Mouse (Mus musculus) megakaryocyte, adult 5-6 weeks (primary cell): ENCODE measurements around the gene Gm11937. TPM values are rescaled to one million over a fixed set of nuclear protein-coding genes. Genes with fewer than 3 reads are reported as not detected.
A peak's percentile ranks its signal among the peaks of the same experiment; 100 is the strongest.

Source experiments
- ATAC-seq: 2 replicates; pipeline ENCODE4 v1.8.0; 2016; ENCODE audit warnings: mild to moderate bottlenecking, inconsistent platforms; ENCODE audit not compliant: poor library complexity, severe bottlenecking
- total RNA-seq, 2 experiments: library from RNA; stranded (forward) in 1 of 2; stranded (reverse) in 1 of 2; fragments of 153-499, 151-499 nt in 1 of 2; fragments of 221-1000, 200-1000 nt in 1 of 2; gene quantifications; 2 replicates each; pipeline versions ENCODE4 v1.2.3 to v1.2.4; 2015 to 2017

Gene Gm11937
- total RNA-seq, 2 experiments from 2014 or later, result not detected

GRCm38 (mm10) chr11:99583245-99583704 is 26.7 kb downstream of the Gm11937 start, which contains the start of gene Krtap1-4:
Gene Krtap1-4, minus strand, starts transcription at chr11:99583654.
- ATAC-seq, result no peak

DNA sequence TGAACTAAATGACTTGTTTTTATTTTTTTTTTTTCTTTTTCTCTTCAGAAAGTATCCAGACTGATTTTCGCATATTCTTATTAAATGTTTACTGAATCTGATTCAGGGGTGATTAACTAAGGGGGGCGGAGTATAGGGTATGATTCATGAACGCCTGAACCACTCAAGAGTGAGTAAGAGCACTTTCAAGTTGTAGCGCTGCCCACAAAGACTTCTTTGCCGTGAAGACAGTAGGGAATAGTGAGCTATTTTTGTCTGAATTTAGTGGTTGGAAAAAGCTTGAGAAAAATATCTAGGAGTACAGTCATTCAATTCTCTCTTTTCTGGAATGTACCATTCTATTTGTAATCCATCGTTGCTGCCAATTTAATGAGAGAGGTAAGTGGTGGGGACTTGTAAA is 28.4 kb downstream of the Gm11937 start:
- no peak for ATAC-seq

DNA sequence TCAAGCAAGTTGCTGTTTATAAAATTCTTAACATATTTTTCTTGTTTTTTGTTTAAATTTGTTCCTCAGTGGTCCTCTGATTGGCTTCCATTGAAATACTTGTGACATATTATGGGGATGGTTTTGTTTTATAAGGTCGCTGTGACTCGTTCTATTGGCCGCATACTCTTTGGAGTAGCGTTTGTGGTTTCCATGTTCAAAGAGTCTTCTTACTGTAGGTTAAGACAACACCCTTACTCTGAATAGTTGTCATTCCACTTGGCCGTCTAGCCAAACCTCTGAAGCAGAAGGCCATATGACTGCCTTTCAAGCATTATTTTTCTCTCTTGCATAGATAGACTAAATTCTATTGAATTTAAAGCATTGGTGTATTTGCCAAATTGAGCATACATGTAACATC is 28.9 kb downstream of the Gm11937 start:
- no peak for ATAC-seq

DNA sequence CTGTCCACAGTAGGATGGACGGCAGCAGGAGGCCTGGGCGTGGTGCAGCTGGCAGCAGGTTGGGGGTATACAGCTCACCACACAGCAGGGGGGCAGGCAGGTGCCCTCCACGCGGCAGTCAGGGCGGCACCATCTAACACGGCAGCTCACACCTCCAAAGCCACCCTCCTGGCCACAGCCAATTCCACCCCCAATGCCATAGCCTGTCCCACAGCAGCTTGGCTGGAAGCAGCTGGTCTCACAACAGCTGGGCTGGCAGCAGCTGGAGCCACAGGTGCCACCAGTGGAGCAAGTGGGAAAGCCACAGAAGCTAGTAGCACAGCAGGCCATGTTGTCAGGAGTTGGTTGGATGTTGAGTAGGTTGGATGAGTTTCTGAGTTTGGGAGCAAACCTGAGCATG is 29.4 kb downstream of the Gm11937 start, which contains the start of gene Krtap1-5:
Krtap1-5 (minus strand) TSS at position 381 of the 400 bp plus-strand sequence.
- no peak for ATAC-seq

DNA sequence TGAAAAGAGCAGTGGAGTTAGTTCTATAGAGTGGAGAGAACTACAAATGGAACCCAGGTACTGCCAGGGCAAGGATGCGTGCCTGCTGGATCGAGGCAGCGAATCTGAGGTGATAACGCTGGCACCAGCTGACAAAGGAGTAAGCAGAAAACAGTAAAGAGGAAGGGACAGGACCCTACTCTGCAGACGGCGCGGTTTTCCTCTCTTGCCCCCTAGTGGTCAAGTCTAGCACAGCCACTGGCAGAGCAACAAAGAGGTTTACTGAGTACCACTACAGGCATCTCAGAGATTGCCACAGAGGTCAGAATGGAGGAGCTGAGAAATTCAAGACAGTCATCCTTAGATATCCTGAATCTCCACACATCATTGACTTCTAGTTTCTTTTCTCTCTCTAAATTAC is 35.9 kb downstream of the Gm11937 start:
- peak; percentile 82 for ATAC-seq

- ATAC-seq, result no peak
These were observed 36.8 kb downstream of the Gm11937 start for GRCm38 (mm10) chr11:99573164-99573563.

GRCm38 (mm10) chr11:99566530-99566929 is 43.5 kb downstream of the Gm11937 start, which contains the start of gene Krtap3-1:
Gene Krtap3-1, minus strand, starts transcription at chr11:99566630.
- ATAC-seq, result no peak

- ATAC-seq, result no peak
These were observed 47.4 kb downstream of the Gm11937 start for GRCm38 (mm10) chr11:99562580-99562979.

Other genes starting within 250 kb of the Gm11937 start
Only the 30 nearest of the 37 such genes appear.
- not detected in 2 replicates for gene Krt12, start 187.9 kb downstream of the Gm11937 start, total RNA-seq (2015)
- not detected in 2 replicates for gene Krt12, start 187.9 kb downstream of the Gm11937 start, total RNA-seq (2017)
- gene Krt20, start 172.0 kb downstream of the Gm11937 start, total RNA-seq (2015), result not detected in 2 replicates
- not detected in 2 replicates for gene Krt20, start 172.0 kb downstream of the Gm11937 start, total RNA-seq (2017)
- gene Krt23, start 117.1 kb downstream of the Gm11937 start, total RNA-seq (2015), result not detected in 2 replicates
- gene Krt23, start 117.1 kb downstream of the Gm11937 start, total RNA-seq (2017), result not detected in 2 replicates
- not detected in 2 replicates for gene Krt39, start 88.9 kb downstream of the Gm11937 start, total RNA-seq (2015)
- gene Krt39, start 88.9 kb downstream of the Gm11937 start, total RNA-seq (2017), result not detected in 2 replicates
- not detected in 2 replicates for gene Krt40, start 67.0 kb downstream of the Gm11937 start, total RNA-seq (2015)
- not detected in 2 replicates for gene Krt40, start 67.0 kb downstream of the Gm11937 start, total RNA-seq (2017)
- gene Krtap3-3, start 59.3 kb downstream of the Gm11937 start, total RNA-seq (2015), result not detected in 2 replicates
- not detected in 2 replicates for gene Krtap3-3, start 59.3 kb downstream of the Gm11937 start, total RNA-seq (2017)
- gene Krtap3-2, start 53.3 kb downstream of the Gm11937 start, total RNA-seq (2015), result not detected in 2 replicates
- gene Krtap3-2, start 53.3 kb downstream of the Gm11937 start, total RNA-seq (2017), result not detected in 2 replicates
- gene Gm11939, start 50.7 kb downstream of the Gm11937 start, total RNA-seq (2015), result not detected in 2 replicates
- not detected in 2 replicates for gene Gm11939, start 50.7 kb downstream of the Gm11937 start, total RNA-seq (2017)
- not detected in 2 replicates for gene Krtap3-1, start 43.6 kb downstream of the Gm11937 start, total RNA-seq (2015)
- gene Krtap3-1, start 43.6 kb downstream of the Gm11937 start, total RNA-seq (2017), result not detected in 2 replicates
- gene Krtap1-5, start 29.2 kb downstream of the Gm11937 start, total RNA-seq (2015), result not detected in 2 replicates
- gene Krtap1-5, start 29.2 kb downstream of the Gm11937 start, total RNA-seq (2017), result not detected in 2 replicates
- gene Krtap1-4, start 26.5 kb downstream of the Gm11937 start, total RNA-seq (2015), result not detected in 2 replicates
- not detected in 2 replicates for gene Krtap1-4, start 26.5 kb downstream of the Gm11937 start, total RNA-seq (2017)
- gene Krtap1-3, start 18.9 kb downstream of the Gm11937 start, total RNA-seq (2015), result not detected in 2 replicates
- gene Krtap1-3, start 18.9 kb downstream of the Gm11937 start, total RNA-seq (2017), result not detected in 2 replicates
- gene Krtap9-3, start 12.1 kb downstream of the Gm11937 start, total RNA-seq (2015), result not detected in 2 replicates
- gene Krtap9-3, start 12.1 kb downstream of the Gm11937 start, total RNA-seq (2017), result not detected in 2 replicates
- not detected in 2 replicates for gene Gm11938, start 6.9 kb downstream of the Gm11937 start, total RNA-seq (2015)
- not detected in 2 replicates for gene Gm11938, start 6.9 kb downstream of the Gm11937 start, total RNA-seq (2017)
- not detected in 2 replicates for gene Krtap2-4, start 4.7 kb upstream of the Gm11937 start, total RNA-seq (2015)
- gene Krtap2-4, start 4.7 kb upstream of the Gm11937 start, total RNA-seq (2017), result not detected in 2 replicates
- gene Gm11562, start 10.2 kb upstream of the Gm11937 start, total RNA-seq (2015), result not detected in 2 replicates
- not detected in 2 replicates for gene Gm11562, start 10.2 kb upstream of the Gm11937 start, total RNA-seq (2017)
- not detected in 2 replicates for gene Krtap4-1, start 18.0 kb upstream of the Gm11937 start, total RNA-seq (2015)
- not detected in 2 replicates for gene Krtap4-1, start 18.0 kb upstream of the Gm11937 start, total RNA-seq (2017)
- gene Krtap4-2, start 24.9 kb upstream of the Gm11937 start, total RNA-seq (2015), result not detected in 2 replicates
- gene Krtap4-2, start 24.9 kb upstream of the Gm11937 start, total RNA-seq (2017), result not detected in 2 replicates
- not detected in 2 replicates for gene Krtap4-7, start 33.9 kb upstream of the Gm11937 start, total RNA-seq (2015)
- not detected in 2 replicates for gene Krtap4-7, start 33.9 kb upstream of the Gm11937 start, total RNA-seq (2017)
- not detected in 2 replicates for gene Gm11555, start 40.0 kb upstream of the Gm11937 start, total RNA-seq (2015)
- gene Gm11555, start 40.0 kb upstream of the Gm11937 start, total RNA-seq (2017), result not detected in 2 replicates
- not detected in 2 replicates for gene Gm11563, start 48.8 kb upstream of the Gm11937 start, total RNA-seq (2015)
- not detected in 2 replicates for gene Gm11563, start 48.8 kb upstream of the Gm11937 start, total RNA-seq (2017)
- not detected in 2 replicates for gene Krtap4-6, start 55.8 kb upstream of the Gm11937 start, total RNA-seq (2015)
- not detected in 2 replicates for gene Krtap4-6, start 55.8 kb upstream of the Gm11937 start, total RNA-seq (2017)
- not detected in 2 replicates for gene Gm14190, start 80.6 kb upstream of the Gm11937 start, total RNA-seq (2015)
- gene Gm14190, start 80.6 kb upstream of the Gm11937 start, total RNA-seq (2017), result not detected in 2 replicates
- not detected in 2 replicates for gene Gm14180, start 124.1 kb upstream of the Gm11937 start, total RNA-seq (2015)
- not detected in 2 replicates for gene Gm14180, start 124.1 kb upstream of the Gm11937 start, total RNA-seq (2017)
- not detected in 2 replicates for gene Gm11595, start 162.7 kb upstream of the Gm11937 start, total RNA-seq (2015)
- gene Gm11595, start 162.7 kb upstream of the Gm11937 start, total RNA-seq (2017), result not detected in 2 replicates
- gene Krtap4-8, start 170.5 kb upstream of the Gm11937 start, total RNA-seq (2015), result not detected in 2 replicates
- not detected in 2 replicates for gene Krtap4-8, start 170.5 kb upstream of the Gm11937 start, total RNA-seq (2017)
- gene Krtap4-9, start 175.0 kb upstream of the Gm11937 start, total RNA-seq (2015), result not detected in 2 replicates
- not detected in 2 replicates for gene Krtap4-9, start 175.0 kb upstream of the Gm11937 start, total RNA-seq (2017)
- not detected in 2 replicates for gene Gm11596, start 183.3 kb upstream of the Gm11937 start, total RNA-seq (2015)
- gene Gm11596, start 183.3 kb upstream of the Gm11937 start, total RNA-seq (2017), result not detected in 2 replicates
- not detected in 2 replicates for gene Gm11569, start 188.7 kb upstream of the Gm11937 start, total RNA-seq (2015)
- gene Gm11569, start 188.7 kb upstream of the Gm11937 start, total RNA-seq (2017), result not detected in 2 replicates
- not detected in 2 replicates for gene Gm11554, start 194.3 kb upstream of the Gm11937 start, total RNA-seq (2015)
- gene Gm11554, start 194.3 kb upstream of the Gm11937 start, total RNA-seq (2017), result not detected in 2 replicates